Mouse (Mus musculus) kidney, postnatal 4 days (tissue): ENCODE measurements at regions not wholly inside any gene's neighbourhood (a gene's known extent, or its start where the extent isn't known, plus 50 kb on each side); places are given as distances from the start of the nearest gene placed in this dataset.

ENCODE experiments used
- DNase-seq, 2 experiments: peaks; one replicate each; pipeline ENCODE4 v3.0.0; 2021; ENCODE audit warnings: mixed read lengths in 2 of 2

DNA sequence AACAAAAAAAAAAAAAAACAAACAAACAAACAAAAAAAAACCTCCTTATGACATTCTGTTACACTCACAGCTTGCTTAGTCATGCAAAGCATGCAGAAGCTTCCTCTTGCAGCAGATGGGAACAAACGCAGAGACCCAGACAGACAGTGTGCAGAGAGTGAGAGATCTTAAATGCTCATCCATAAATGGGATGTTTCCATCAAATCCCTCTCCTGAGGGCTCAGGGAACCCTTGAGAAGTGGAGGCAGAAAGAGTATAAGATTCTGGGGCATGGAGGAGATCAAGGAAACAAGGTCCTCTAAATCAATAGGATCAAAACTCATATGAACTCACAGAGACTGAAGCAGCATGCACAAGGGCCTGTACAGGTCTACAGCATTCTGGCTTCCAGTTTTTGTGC, 52.5 kb downstream of the Adm start:
- no peak for DNase-seq

GRCm38 (mm10) chr7:110682911-110683310, 55.5 kb downstream of the Adm start:
- DNase-seq = no peak

- peak; percentile 93 to 96 for DNase-seq
These were observed 61.6 kb downstream of the Adm start for GRCm38 (mm10) chr7:110688884-110689681.

DNA sequence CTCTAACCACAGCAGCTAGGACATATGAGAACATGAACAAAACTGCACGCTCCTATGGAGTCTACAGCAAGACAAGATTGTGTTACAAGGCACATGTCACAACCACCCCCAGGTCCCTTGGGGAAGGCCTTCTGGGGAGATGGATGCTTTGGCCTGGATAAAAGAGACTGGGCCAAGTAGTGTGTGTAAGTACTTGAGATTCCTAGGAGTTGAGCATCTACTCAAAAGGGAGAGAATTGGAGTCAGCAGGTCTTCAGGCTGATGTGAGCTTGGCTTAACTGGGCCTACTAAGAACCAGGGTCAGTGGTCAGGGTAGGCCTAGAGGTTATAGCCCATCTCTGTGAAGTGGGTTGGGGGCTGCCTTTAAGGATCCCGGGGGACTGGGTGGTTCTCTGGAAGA, 62.8 kb downstream of the Adm start:
- DNase-seq = no peak

DNA sequence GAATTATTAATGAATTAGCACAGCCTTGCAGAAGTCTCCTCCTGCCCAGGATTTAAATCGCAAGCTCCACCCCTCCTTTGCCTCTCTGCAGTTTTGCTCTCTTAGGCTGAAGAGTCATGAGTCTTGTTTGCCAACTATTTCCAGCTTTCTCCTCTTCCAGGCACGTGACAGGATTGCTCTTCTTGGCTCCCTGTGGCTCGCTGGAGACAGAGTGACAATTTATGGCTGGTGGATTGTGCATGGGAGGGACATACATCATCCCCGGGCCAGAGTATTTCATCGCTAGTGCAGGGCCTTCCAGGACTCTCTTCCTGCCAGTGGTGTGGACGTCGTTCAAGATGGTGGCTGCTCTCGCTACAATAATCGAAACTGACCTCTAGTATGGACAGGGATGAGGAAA, 63.4 kb downstream of the Adm start:
- DNase-seq = peak; percentile 54 to 68

DNA sequence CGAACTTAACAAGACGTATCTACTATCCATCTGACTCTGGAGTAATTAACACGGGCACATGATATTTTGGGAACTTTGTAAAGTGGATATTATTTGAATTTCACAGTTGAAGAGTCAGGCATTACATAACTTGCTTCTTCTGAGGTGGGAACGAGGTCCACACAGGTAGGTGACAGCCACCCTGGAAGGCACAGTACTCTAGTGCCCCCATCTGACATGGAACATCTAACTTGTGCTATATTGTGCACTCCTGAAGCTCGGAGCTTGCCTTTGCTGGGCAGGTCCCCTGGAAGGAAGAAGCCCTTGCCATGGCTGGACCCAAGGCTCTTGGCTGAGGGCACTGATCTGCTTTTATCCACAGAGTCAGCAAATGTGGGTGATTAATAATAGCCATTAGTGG, 66.8 kb downstream of the Adm start:
- DNase-seq = no peak

DNA sequence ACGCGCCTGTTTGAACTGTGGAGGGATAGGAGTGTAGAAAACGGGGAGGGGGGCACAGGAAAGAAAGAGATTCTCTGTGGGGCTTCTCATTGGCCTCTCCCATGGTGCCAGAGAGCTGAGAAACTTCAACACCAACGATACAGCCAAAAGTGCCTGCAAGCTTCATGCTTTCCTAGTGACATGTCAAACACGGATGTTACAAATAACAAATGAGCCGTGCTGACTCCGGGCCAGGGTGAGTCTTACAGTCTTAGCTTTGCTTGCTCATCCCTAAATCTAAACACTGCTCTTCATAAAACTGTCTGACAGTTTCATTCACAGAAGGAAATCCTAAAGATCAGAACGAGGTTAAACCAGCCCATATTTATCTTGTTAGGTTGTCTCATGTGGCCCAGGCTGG, 68.3 kb downstream of the Adm start:
- peak; percentile 36 to 44 for DNase-seq

DNA sequence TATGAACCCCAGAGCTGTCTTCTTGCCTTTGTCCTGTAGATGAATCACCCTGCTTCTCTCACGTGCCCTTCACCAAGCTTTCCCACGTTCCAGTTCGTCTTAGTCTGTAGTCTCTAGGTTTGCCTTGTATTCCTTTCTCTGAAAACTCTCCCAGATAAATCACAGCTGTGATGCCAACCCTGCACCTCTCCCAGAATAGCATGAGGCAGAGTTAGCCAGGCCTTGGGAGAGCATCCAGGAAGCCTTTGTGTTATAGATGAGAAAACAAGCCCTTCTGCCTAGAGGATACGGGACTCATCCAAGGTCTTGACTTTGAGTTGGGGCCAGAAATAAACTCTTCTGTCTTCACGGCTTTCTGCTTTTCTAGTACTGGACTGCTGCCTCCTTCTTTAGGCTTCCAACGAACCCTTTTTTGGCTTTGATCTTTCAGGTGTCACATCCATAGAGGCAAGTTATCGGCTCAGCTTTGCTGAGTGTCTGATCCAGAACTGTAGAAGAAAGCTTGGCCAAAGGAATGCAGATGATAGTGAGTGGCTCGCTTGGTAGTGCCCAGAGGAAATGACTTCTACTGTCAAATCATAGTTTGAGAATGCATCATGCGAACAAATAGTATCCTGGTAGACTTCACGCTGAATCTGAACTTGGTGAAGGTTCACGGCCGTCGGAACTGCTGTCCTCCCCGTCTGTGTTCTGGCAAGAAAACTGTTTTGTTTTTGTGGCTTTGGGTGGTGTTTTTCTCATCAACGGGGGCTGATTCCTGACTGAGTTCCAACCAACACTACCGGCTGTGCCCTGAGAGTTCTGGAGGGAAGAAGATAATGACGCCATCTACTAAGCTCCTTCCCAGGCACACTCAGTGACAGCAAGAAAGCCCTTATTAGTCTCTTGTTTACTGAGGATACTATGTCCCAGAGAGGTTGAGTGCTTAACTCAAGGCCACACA, 69.5 kb upstream of the Ampd3 start:
- no peak for DNase-seq

DNA sequence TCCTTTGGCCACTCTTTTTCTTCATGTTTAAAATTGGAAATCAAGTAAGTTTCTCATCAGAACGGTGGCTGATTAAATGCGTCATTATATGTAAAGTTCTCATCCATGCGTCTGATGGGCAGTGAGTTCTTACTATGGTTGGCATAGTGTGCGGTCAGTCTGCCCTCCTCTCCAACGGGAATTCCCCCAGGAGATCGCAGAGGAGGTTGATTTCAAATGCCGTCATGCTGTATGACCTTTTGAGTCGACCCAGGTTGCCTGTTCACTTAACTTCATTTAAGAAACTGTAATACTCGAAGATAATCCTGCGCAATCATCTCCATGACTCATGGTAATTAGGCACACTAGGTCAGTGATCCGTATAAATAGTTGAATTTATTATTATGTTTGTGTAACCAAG, 68.4 kb upstream of the Ampd3 start:
- no peak for DNase-seq

GRCm38 (mm10) chr7:110701681-110702413, 66.2 kb upstream of the Ampd3 start:
- peak; percentile 87 for DNase-seq

GRCm38 (mm10) chr7:110702414-110702783, 65.6 kb upstream of the Ampd3 start:
- DNase-seq = no peak

DNA sequence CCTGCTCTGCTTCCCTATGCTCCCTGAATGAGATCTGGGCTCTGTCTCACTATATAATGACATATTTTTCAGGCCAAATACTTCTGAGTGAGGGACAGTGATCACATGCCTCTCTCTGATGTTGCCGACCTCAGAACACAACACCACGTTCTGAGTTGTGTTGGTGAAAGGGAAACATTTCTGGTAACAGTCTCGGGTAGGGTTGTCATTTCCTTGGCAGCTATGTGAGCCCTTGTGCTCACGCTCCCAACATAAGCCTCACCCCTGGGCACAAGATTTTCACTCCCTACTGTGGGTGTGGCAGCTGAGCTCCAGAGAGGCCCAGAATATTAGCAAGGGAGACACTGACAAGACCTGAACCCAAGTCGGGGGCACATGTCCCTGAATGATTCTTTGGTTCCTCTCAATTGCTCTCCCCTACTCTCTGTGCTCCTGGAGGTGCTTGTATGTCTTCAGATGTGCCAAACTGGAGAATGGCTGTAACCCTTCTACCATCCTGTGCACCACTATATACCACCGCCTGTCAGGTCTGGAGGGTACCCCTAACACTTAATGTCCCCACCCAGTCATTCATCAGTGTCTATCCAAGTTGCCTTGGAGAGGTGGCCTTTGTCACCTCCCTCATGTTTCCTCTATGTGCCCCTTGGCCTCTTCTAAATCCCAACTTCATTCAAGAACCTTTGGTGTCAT, 62.5 kb upstream of the Ampd3 start:
- no peak for DNase-seq

- DNase-seq = no peak
These were observed 61.9 kb upstream of the Ampd3 start for GRCm38 (mm10) chr7:110706001-110706695.

DNA sequence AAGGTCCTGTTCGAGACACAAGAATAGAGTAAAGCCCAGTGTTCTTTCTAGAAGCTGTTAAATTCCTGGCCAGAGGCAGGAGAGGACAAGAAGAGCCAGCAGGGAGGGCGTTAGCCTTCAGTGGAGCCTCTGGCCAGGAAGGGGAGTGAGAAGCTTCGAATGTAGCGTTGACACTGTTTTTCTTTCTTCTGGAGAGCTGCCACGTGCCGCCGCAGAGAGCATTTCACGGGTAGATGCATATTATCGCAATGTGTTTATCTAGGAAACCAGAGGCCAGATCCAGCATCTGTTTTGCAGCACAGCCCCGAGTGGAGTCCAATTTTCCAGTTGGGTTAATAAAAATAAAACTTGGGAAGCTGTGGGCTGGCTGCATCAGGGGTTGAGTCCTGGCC, 61.3 kb upstream of the Ampd3 start:
- peak; percentile 72 to 80 for DNase-seq

- peak; percentile 56 to 62 for DNase-seq
These were observed 59.9 kb upstream of the Ampd3 start for GRCm38 (mm10) chr7:110708116-110708515.

- DNase-seq = no peak
These were observed 59.2 kb upstream of the Ampd3 start for GRCm38 (mm10) chr7:110708781-110709180.

- no peak for DNase-seq
These were observed 58.4 kb upstream of the Ampd3 start for GRCm38 (mm10) chr7:110709606-110710005.

GRCm38 (mm10) chr7:110710256-110710962, 57.6 kb upstream of the Ampd3 start:
- no peak for DNase-seq

DNA sequence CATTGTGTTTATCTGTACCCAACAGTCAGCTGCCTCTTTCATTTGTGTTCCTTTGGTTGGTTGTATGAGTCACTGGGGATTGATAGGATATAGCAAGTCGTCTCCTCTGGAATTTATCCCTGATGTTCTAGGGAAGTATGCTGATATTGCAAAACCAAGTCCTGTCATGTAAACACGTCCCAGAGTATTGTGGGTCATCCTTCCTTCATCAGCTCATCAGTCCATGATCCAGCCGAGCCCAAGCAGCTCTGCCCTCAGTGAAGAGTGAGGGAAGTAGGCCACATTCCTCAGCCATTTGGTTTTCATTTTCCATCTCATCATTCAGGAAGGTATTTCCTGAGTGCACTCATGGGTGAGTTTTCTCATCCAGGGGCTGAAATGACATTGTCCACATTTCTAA, 54.3 kb upstream of the Ampd3 start:
- DNase-seq = no peak

DNA sequence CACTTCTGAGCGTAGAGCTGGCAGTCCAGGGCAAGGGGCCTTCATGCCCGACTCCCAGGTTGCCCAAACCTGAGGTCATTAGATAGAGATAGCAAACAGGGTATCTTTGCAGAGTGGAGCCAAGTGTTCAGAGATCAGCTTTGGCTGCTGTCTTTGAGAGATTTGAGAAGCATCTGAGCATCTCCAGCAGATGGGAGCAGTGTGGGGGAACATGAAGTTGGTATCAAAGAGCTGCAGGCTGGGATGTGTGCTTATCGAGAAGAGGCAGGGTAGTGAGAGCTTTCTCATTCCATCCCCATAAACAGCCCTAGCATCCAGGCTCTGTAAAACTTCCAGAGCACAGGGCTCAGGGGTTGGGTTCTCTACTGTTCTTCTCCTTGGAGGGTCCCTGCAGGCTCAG, 52.9 kb upstream of the Ampd3 start:
- DNase-seq = no peak

GRCm38 (mm10) chr7:110715545-110715944, 52.5 kb upstream of the Ampd3 start:
- no peak for DNase-seq
